Mouse (Mus musculus) CH12.LX (cell line): ENCODE results near the gene Gm13272. TPM values are rescaled to one million over a fixed set of nuclear protein-coding genes. Genes with fewer than 3 reads are reported as not detected.

Experiments
- DNase-seq: peaks from one replicate; pipeline ENCODE4 v3.0.0-alpha.2; 2013; ENCODE audit errors: extremely low read depth
- H3K27ac ChIP-seq: 2 replicates; pipeline ENCODE4 v1.5.1; 2012; ENCODE audit warnings: low read depth, mild to moderate bottlenecking, control low read depth, moderate library complexity; ENCODE audit not compliant: insufficient read depth
- H3K27me3 ChIP-seq: replicated peaks from 2 replicates; pipeline ENCODE3; 2012; ENCODE audit warnings: inconsistent platforms
- H3K36me3 ChIP-seq, 2 experiments: replicated peaks in 1 of 2; 2 replicates each; pipeline versions ENCODE3 to v1.6.1; 2012; ENCODE audit warnings: inconsistent platforms in 1 of 2, low read length in 1 of 2, mild to moderate bottlenecking in 1 of 2, mixed read lengths in 1 of 2, moderate library complexity in 1 of 2; ENCODE audit not compliant: control insufficient read depth in 1 of 2, insufficient read depth in 1 of 2
- H3K4me1 ChIP-seq, 2 experiments: 2 replicates each; pipeline ENCODE4 v1.6.1; 2012; ENCODE audit warnings: inconsistent platforms in 1 of 2, moderate library complexity in 1 of 2; ENCODE audit not compliant: insufficient read depth in 2 of 2, control insufficient read depth in 1 of 2
- H3K4me2 ChIP-seq: 2 replicates; pipeline ENCODE4 v1.6.1; 2012; ENCODE audit warnings: low read depth, mild to moderate bottlenecking, control low read depth; ENCODE audit not compliant: poor library complexity, insufficient read depth, severe bottlenecking
- H3K4me3 ChIP-seq, 3 experiments: fragments of 150-350 bp in 1 of 3; sonication (generic) in 1 of 3; replicated peaks in 1 of 3; 2 replicates each; pipeline versions ENCODE3 to v1.5.1; 2011 to 2012; ENCODE audit warnings: low read depth in 2 of 3, low read length in 2 of 3, mild to moderate bottlenecking in 2 of 3, moderate library complexity in 2 of 3, control low read depth in 1 of 3, improper control_type of control experiment in 1 of 3, inconsistent platforms in 1 of 3, mixed read lengths in 1 of 3; ENCODE audit not compliant: poor library complexity in 1 of 3
- H3K79me2 ChIP-seq: replicated peaks from 2 replicates; pipeline ENCODE4 v1.6.1; 2012; ENCODE audit warnings: mild to moderate bottlenecking, moderate library complexity; ENCODE audit not compliant: control insufficient read depth, poor library complexity, insufficient read depth, severe bottlenecking; ENCODE audit errors: extremely low read depth
- H3K9ac ChIP-seq: 2 replicates; pipeline ENCODE4 v1.6.1; 2012; ENCODE audit warnings: low read depth, mild to moderate bottlenecking, control low read depth, moderate library complexity; ENCODE audit not compliant: insufficient read depth
- H3K9me3 ChIP-seq: replicated peaks from 2 replicates; pipeline ENCODE3; 2012; ENCODE audit warnings: low read length, inconsistent platforms, mixed read lengths
- CHD2 ChIP-seq: IDR thresholded peaks from 2 replicates; pipeline ENCODE4 v1.6.1; 2011; ENCODE audit warnings: low read length, improper control_type of control experiment
- CTCF ChIP-seq, 2 experiments: IDR thresholded peaks in 1 of 2; conservative IDR thresholded peaks in 1 of 2; 2 replicates each; pipeline ENCODE4 v1.5.1; 2011 to 2012; ENCODE audit warnings: low read depth in 2 of 2, low read length in 2 of 2, improper control_type of control experiment in 1 of 2, inconsistent platforms in 1 of 2, mild to moderate bottlenecking in 1 of 2, moderate library complexity in 1 of 2
- E2F4 ChIP-seq: IDR thresholded peaks from 2 replicates; pipeline ENCODE4 v1.6.1; 2011; ENCODE audit warnings: low read depth, low read length, improper control_type of control experiment; ENCODE audit not compliant: insufficient replicate concordance
- ELF1 ChIP-seq: IDR thresholded peaks from 2 replicates; pipeline ENCODE4 v1.6.1; 2014; ENCODE audit warnings: low read depth, mild to moderate bottlenecking, inconsistent platforms, low read length, improper control_type of control experiment
- ETS1 ChIP-seq: conservative IDR thresholded peaks from 2 replicates; pipeline ENCODE4 v1.6.1; 2012; ENCODE audit warnings: low read depth, mild to moderate bottlenecking, inconsistent platforms, low read length, improper control_type of control experiment, moderate library complexity
- IRF4 ChIP-seq: IDR thresholded peaks from 2 replicates; pipeline ENCODE4 v1.6.1; 2014; ENCODE audit warnings: low read depth, mild to moderate bottlenecking, inconsistent platforms, low read length, improper control_type of control experiment
- MAZ ChIP-seq: IDR thresholded peaks from 2 replicates; pipeline ENCODE4 v1.6.1; 2012; ENCODE audit warnings: low read depth, mild to moderate bottlenecking, inconsistent platforms, low read length, improper control_type of control experiment, moderate library complexity
- MEF2A ChIP-seq: IDR thresholded peaks from 2 replicates; pipeline ENCODE4 v1.6.1; 2014; ENCODE audit warnings: low read depth, mild to moderate bottlenecking, inconsistent platforms, low read length, improper control_type of control experiment, borderline replicate concordance
- MXI1 ChIP-seq: IDR thresholded peaks from 2 replicates; pipeline ENCODE4 v1.6.1; 2011; ENCODE audit warnings: mild to moderate bottlenecking, low read depth, low read length, improper control_type of control experiment
- NELFE ChIP-seq: IDR thresholded peaks from 2 replicates; pipeline ENCODE4 v1.6.1; 2011; ENCODE audit warnings: low read depth, low read length, improper control_type of control experiment
- PAX5 ChIP-seq: IDR thresholded peaks from 2 replicates; pipeline ENCODE4 v1.6.1; 2012; ENCODE audit warnings: low read length, inconsistent platforms, mixed read lengths
- POLR2A ChIP-seq: IDR thresholded peaks from 2 replicates; pipeline ENCODE4 v1.6.1; 2011; ENCODE audit warnings: low read depth, mild to moderate bottlenecking, improper control_type of control experiment, low read length
- RAD21 ChIP-seq: IDR thresholded peaks from 2 replicates; pipeline ENCODE4 v1.6.1; 2011; ENCODE audit warnings: low read depth, mild to moderate bottlenecking, low read length, improper control_type of control experiment, moderate library complexity
- RCOR1 ChIP-seq: conservative IDR thresholded peaks from 2 replicates; pipeline ENCODE4 v1.6.1; 2012; ENCODE audit warnings: low read depth, mild to moderate bottlenecking, inconsistent platforms, low read length, improper control_type of control experiment
- SIN3A ChIP-seq: IDR thresholded peaks from 2 replicates; pipeline ENCODE4 v1.6.1; 2012; ENCODE audit warnings: low read length, improper control_type of control experiment, inconsistent platforms
- SMC3 ChIP-seq: IDR thresholded peaks from 2 replicates; pipeline ENCODE4 v1.6.1; 2011; ENCODE audit warnings: low read depth, low read length, improper control_type of control experiment
- TCF12 ChIP-seq: IDR thresholded peaks from 2 replicates; pipeline ENCODE4 v1.6.1; 2014; ENCODE audit warnings: low read depth, mild to moderate bottlenecking, inconsistent platforms, low read length, improper control_type of control experiment
- USF1 ChIP-seq: IDR thresholded peaks from 2 replicates; pipeline ENCODE4 v1.6.1; 2014; ENCODE audit warnings: low read depth, mild to moderate bottlenecking, inconsistent platforms, low read length, improper control_type of control experiment
- USF2 ChIP-seq: conservative IDR thresholded peaks from 2 replicates; pipeline ENCODE4 v1.6.1; 2011; ENCODE audit warnings: low read depth, low read length, improper control_type of control experiment
- ZC3H11A ChIP-seq: IDR thresholded peaks from 2 replicates; pipeline ENCODE4 v1.6.1; 2012; ENCODE audit warnings: low read depth, mild to moderate bottlenecking, inconsistent platforms, low read length, improper control_type of control experiment
- ZKSCAN1 ChIP-seq: IDR thresholded peaks from 2 replicates; pipeline ENCODE4 v1.6.1; 2012; ENCODE audit warnings: low read depth, inconsistent platforms, low read length, improper control_type of control experiment, borderline replicate concordance
- ZMIZ1 ChIP-seq: IDR thresholded peaks from 2 replicates; pipeline ENCODE4 v1.6.1; 2012; ENCODE audit warnings: low read depth, mild to moderate bottlenecking, inconsistent platforms, low read length, improper control_type of control experiment
- ZNF384 ChIP-seq: IDR thresholded peaks from 2 replicates; pipeline ENCODE4 v1.6.1; 2012; ENCODE audit warnings: low read depth, low read length, improper control_type of control experiment, inconsistent platforms
- dilution Hi-C: fragments of 300-500 bp; cut with MboI; formaldehyde crosslinking; loops from 2 replicates; pipeline ENCODE4 v1.14.3; 2020; ENCODE audit warnings: low sequenced_read_pairs; ENCODE audit not compliant: extremely low pct_unique_long_range_greater_than_20kb, extremely low pct_ligation_motif_present
- in situ Hi-C: fragments of 300-500 bp; cut with MboI; formaldehyde crosslinking; loops from 3 replicates; pipeline ENCODE4 v1.14.3; 2019; ENCODE audit warnings: low sequenced_read_pairs, low pct_ligation_motif_present, low pct_unique_long_range_greater_than_20kb, mixed read lengths
- polyA plus RNA-seq: library from polyadenylated mRNA; unstranded; fragments of >175 nt; gene quantifications from 2 replicates; pipeline ENCODE4 v1.2.1, GENCODE M21; 2012; ENCODE audit warnings: low read depth; ENCODE audit not compliant: insufficient read length
- total RNA-seq, 2 experiments: library from RNA; depleted of rRNA; stranded (reverse); fragments of 300-350 nt in 1 of 2; fragments of >200 nt in 1 of 2; gene quantifications; 2 replicates each; pipeline ENCODE4 v1.2.3; 2012 to 2014

Gm13272 gene
- total and polyA plus RNA-seq, 3 experiments = not detected

DNA sequence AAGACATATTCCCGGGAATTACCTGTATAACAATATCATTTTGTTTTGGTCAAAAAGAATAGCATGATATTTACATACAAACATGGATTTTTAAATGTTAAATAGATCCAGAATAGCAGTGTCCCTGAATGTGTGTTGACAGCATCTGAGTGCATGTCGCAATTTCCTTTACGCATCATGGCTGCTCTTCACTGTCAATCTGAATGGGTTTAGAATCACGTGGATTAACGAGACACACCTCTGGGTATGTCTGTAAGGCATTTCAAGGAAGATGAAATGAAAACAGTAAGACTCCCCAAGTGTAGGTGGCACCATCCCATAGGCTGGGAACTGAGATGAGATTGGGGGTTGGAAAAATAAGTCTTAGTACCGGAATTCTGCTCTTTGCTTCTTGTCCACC lies 40.6 kb upstream of the Gm13272 start:
- H3K9ac ChIP-seq = no peak overlapping the region
- H3K4me1 ChIP-seq = peaks cover 5 to 7% of the 10 kb centered on the region in 2 experiments
- in situ Hi-C loops (loop anchor here (5.0 kb wide), 1 partner anchor 37 kb away; no protein-coding TSS in a partner anchor), dilution Hi-C loops (no loop called here)
- H3K79me2 ChIP-seq = no peaks in the 10 kb centered on the region
- H3K27ac ChIP-seq = no peak overlapping the region
- H3K9me3 ChIP-seq = no peaks in the 10 kb centered on the region
- DNase-seq = no peak
- H3K36me3 ChIP-seq = no peaks in the 10 kb centered on the region
- H3K4me2 ChIP-seq = no peak overlapping the region
- peaks cover 62% of the 10 kb centered on the region for H3K27me3 ChIP-seq
- TF ChIP-seq PAX5 = no peak
- no peak for TF ChIP-seq ZKSCAN1
- no peak for TF ChIP-seq ZNF384
- H3K4me3 ChIP-seq = no peak overlapping the region

GRCm38 (mm10) chr4:88741426-88741825 lies 38.2 kb upstream of the Gm13272 start:
- Histone ChIP-seq H3K36me3 (no peaks in the 10 kb centered on the region), H3K9ac (no peak overlapping the region), H3K4me3 (no peak overlapping the region), H3K4me1 (peaks cover 5 to 7% of the 10 kb centered on the region in 2 experiments), H3K9me3 (no peaks in the 10 kb centered on the region), H3K79me2 (no peaks in the 10 kb centered on the region), H3K27ac (no peak overlapping the region), H3K27me3 (peaks cover 63% of the 10 kb centered on the region), H3K4me2 (no peak overlapping the region)
- DNase-seq = no peak
- TF ChIP-seq ELF1 (no peak), USF2 (no peak), ZMIZ1 (no peak), MEF2A (no peak), NELFE (no peak), MXI1 (no peak), SIN3A (no peak), ZC3H11A (no peak), RCOR1 (no peak), RAD21 (no peak), E2F4 (no peak)
- dilution Hi-C loops = no loop called here
- in situ Hi-C loops = no loop called here

- Histone ChIP-seq H3K4me2 (peak overlapping the region; percentile 86; the same call in 1 of the 2 replicates), H3K4me1 (peaks cover 7% of the 10 kb centered on the region in 2 experiments), H3K36me3 (no peaks in the 10 kb centered on the region), H3K9ac (peak overlapping the region; percentile 39; the same call in 1 of the 2 replicates), H3K4me3 (no peak overlapping the region), H3K27ac (no peak overlapping the region), H3K27me3 (peaks cover 58% of the 10 kb centered on the region), H3K9me3 (no peaks in the 10 kb centered on the region), H3K79me2 (no peaks in the 10 kb centered on the region)
- DNase-seq = no peak
- dilution Hi-C loops (no loop called here), in situ Hi-C loops (no loop called here)
- TF ChIP-seq IRF4 (peak; percentile 52), TCF12 (0 out of 2 replicates have a peak, but pooled peaks have one; percentile 4), CTCF (conservative IDR thresholded peaks at IDR 0.05 in 1 of 2, IDR thresholded peaks at IDR 0.05 in 1 of 2; ENCODE audit: low read depth in 2 of 2, low read length in 2 of 2) (peak in 1 of 2 experiments; percentile 72; a peak in 2 of 4 replicates), MEF2A (no peak), RAD21 (peak; percentile 40), MAZ (0 out of 2 replicates have a peak, but pooled peaks have one; percentile 23), USF1 (no peak), ZNF384 (peak; percentile 87), CHD2 (0 out of 2 replicates have a peak, but pooled peaks have one; percentile 17), POLR2A (no peak), SMC3 (peak; percentile 57), ETS1 (0 out of 2 replicates have a peak, but pooled peaks have one; percentile 28)
Observed at GRCm38 (mm10) chr4:88742771-88743371, 36.8 kb upstream of the Gm13272 start.
